Mouse (Mus musculus) hindbrain, embryonic 13.5 days (tissue): ENCODE results near the gene Mthfr. TPM values are rescaled to one million over a fixed set of nuclear protein-coding genes. Genes with fewer than 3 reads are reported as not detected.
A peak's percentile ranks its signal among the peaks of the same experiment; 100 is the strongest.

Experiments used
- ATAC-seq: fragments of 200-750 bp; cut with Nextera tagmentation; 2 replicates; pipeline ENCODE4 v1.8.0; 2017; ENCODE audit warnings: moderate TSS enrichment; ENCODE audit not compliant: low FRiP score
- H3K27ac ChIP-seq: fragments of 300-500 bp; sonication (generic); 2 replicates; pipeline ENCODE4 v1.5.1; 2015; ENCODE audit warnings: inconsistent platforms, mild to moderate bottlenecking, moderate library complexity
- H3K27me3 ChIP-seq: fragments of 300-500 bp; sonication (generic); 2 replicates; pipeline ENCODE4 v1.6.1; 2015; ENCODE audit warnings: mild to moderate bottlenecking, inconsistent platforms
- H3K36me3 ChIP-seq: fragments of 300-500 bp; sonication (generic); 2 replicates; pipeline ENCODE4 v1.6.1; 2015; ENCODE audit warnings: mild to moderate bottlenecking, inconsistent platforms
- H3K4me1 ChIP-seq: fragments of 300-500 bp; sonication (generic); replicated peaks from 2 replicates; pipeline ENCODE4 v1.6.1; 2015; ENCODE audit warnings: inconsistent platforms
- H3K4me2 ChIP-seq: fragments of 300-500 bp; sonication (generic); 2 replicates; pipeline ENCODE4 v1.6.1; 2015; ENCODE audit warnings: inconsistent platforms, mild to moderate bottlenecking, moderate library complexity
- H3K4me3 ChIP-seq: fragments of 300-500 bp; sonication (generic); 2 replicates; pipeline ENCODE4 v1.5.1; 2015; ENCODE audit warnings: mild to moderate bottlenecking, inconsistent platforms
- H3K9ac ChIP-seq: fragments of 300-500 bp; sonication (generic); 2 replicates; pipeline ENCODE4 v1.6.1; 2015; ENCODE audit warnings: mild to moderate bottlenecking, inconsistent platforms
- H3K9me3 ChIP-seq: fragments of 300-500 bp; sonication (generic); 2 replicates; pipeline ENCODE4 v1.6.1; 2016; ENCODE audit warnings: inconsistent platforms
- WGBS: fragments of 180-500 bp; shearing (Covaris S2); methylation state at CpG from one replicate; pipeline ENCODE4 v1.1.7; 2015; 5-methylcytosine and 5-hydroxymethylcytosine counted together
- polyA plus RNA-seq: library from polyadenylated mRNA; unstranded; fragments of >200 nt; fragmentation: Nextera tagmentation; extraction: Ambion mirVana; gene quantifications from 2 replicates; pipeline ENCODE4 v1.2.1, GENCODE M21; 2015

The Mthfr gene
- polyA plus RNA-seq, 1 experiment from 2014 or later: 22.1 TPM

DNA sequence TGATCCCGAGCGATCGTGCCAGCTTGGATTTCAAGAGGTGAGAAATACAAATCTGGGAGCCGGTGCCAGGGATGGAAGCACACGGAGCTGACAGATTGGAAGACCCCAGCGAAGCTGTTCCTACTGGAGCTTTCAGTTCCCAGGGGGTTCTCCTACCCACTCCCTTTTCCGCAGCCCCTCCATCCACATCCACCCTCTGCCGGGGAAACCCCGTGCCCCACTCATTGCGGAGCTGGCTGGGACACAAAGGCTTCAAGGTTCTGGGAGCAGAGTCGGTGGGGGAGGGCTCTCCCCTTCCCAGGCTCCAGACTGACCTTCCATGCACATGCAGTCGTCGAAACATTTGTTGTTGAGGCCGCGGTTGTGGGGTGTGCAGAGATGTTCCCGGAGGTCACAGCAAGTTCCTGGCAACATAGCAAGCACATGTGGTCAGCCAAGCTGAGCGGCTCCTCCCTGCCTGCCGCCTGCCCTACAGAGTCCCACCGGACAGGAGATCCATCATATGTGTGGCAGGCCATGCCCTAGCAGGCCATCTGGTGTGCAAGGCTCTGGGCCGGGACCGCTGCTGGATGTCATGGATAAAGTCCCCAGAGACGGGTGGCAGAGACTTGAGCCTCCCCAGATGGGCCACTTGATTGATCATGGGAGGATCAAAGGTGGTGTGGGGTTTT, 68.9 kb downstream of the Mthfr start:
- 35% methylated on average over 22 of the region's 22 CpGs for WGBS
- H3K4me3 ChIP-seq: no peak overlapping the region
- peaks cover 20% of the 10 kb centered on the region for H3K4me1 ChIP-seq
- H3K27ac ChIP-seq: peak overlapping the region; percentile 49
- no peak overlapping the region for H3K4me2 ChIP-seq
- no peaks in the 10 kb centered on the region for H3K27me3 ChIP-seq
- ATAC-seq: peak; percentile 55
- H3K9me3 ChIP-seq: no peaks in the 10 kb centered on the region
- H3K9ac ChIP-seq: peak overlapping the region; percentile 49; the same call in 1 of the 2 replicates
- peaks cover 70% of the 10 kb centered on the region for H3K36me3 ChIP-seq

GRCm38 (mm10) chr4:148108565-148109100, 69.8 kb downstream of the Mthfr start:
- ATAC-seq: no peak
- Histone ChIP-seq H3K4me3 (no peak overlapping the region), H3K9me3 (no peaks in the 10 kb centered on the region), H3K9ac (0 out of 2 replicates have a peak overlapping the region, but pooled peaks have one; percentile 49), H3K27me3 (no peaks in the 10 kb centered on the region), H3K4me1 (peaks cover 20% of the 10 kb centered on the region), H3K4me2 (no peak overlapping the region), H3K36me3 (peaks cover 75% of the 10 kb centered on the region), H3K27ac (0 out of 2 replicates have a peak overlapping the region, but pooled peaks have one; percentile 49)
- WGBS: 69% methylated on average over 7 of the region's 7 CpGs

Other genes with a start within 250 kb of the Mthfr start
- gene Zfp984, start 229.3 kb upstream of the Mthfr start, polyA plus RNA-seq: 4.1 and 4.8 TPM in 2 replicates
- 6.8 TPM in 2 replicates for gene Zfp933, start 190.7 kb upstream of the Mthfr start, polyA plus RNA-seq
- gene Miip, start 170.3 kb upstream of the Mthfr start, polyA plus RNA-seq: 43.3 and 46.5 TPM in 2 replicates
- gene Fv1, start 170.1 kb upstream of the Mthfr start, polyA plus RNA-seq: 10.9 and 12.0 TPM in 2 replicates
- 82.6 and 86.9 TPM in 2 replicates for gene Mfn2, start 134.4 kb upstream of the Mthfr start, polyA plus RNA-seq
- 26.6 and 28.1 TPM in 2 replicates for gene Plod1, start 102.3 kb upstream of the Mthfr start, polyA plus RNA-seq
- gene 2510039O18Rik, start 98.2 kb upstream of the Mthfr start, polyA plus RNA-seq: 12.6 and 13.0 TPM in 2 replicates
- gene Nppb, start 53.3 kb upstream of the Mthfr start, polyA plus RNA-seq: 0.30 TPM in 1 of 2 replicates, not detected in the other
- 3.9 and 5.2 TPM in 2 replicates for gene Nppa, start 38.4 kb upstream of the Mthfr start, polyA plus RNA-seq
- gene Clcn6, start 256 bp upstream of the Mthfr start, polyA plus RNA-seq: 30.7 and 32.8 TPM in 2 replicates
- gene Agtrap, start 49.0 kb downstream of the Mthfr start, polyA plus RNA-seq: 7.6 and 8.4 TPM in 2 replicates
- 118 and 127 TPM in 2 replicates for gene Mad2l2, start 91.3 kb downstream of the Mthfr start, polyA plus RNA-seq
- gene Draxin, start 91.6 kb downstream of the Mthfr start, polyA plus RNA-seq: 17.2 and 20.9 TPM in 2 replicates
- 15.7 and 16.0 TPM in 2 replicates for gene Fbxo6, start 113.1 kb downstream of the Mthfr start, polyA plus RNA-seq
- gene Fbxo44, start 121.4 kb downstream of the Mthfr start, polyA plus RNA-seq: 91.2 and 98.2 TPM in 2 replicates
- gene Fbxo2, start 121.5 kb downstream of the Mthfr start, polyA plus RNA-seq: 5.3 and 7.1 TPM in 2 replicates
- gene Disp3, start 248.9 kb downstream of the Mthfr start, polyA plus RNA-seq: 14.8 and 15.4 TPM in 2 replicates